Mouse (Mus musculus) limb, embryonic 12.5 days (tissue): Measurements from ENCODE around the gene Olfr1350. TPM values are rescaled to one million over a fixed set of nuclear protein-coding genes. Genes with fewer than 3 reads are reported as not detected.
"Not testable (repeated sequence)": the region's sequence is repeated elsewhere in the genome, so short reads cannot be mapped to it uniquely, and the experiment has no call there.

Source experiments
- ATAC-seq: fragments of 200-750 bp; cut with Nextera tagmentation; 2 replicates; pipeline ENCODE4 v1.8.0; 2017; ENCODE audit warnings: low read depth, moderate TSS enrichment; ENCODE audit not compliant: insufficient number of reproducible peaks, insufficient read depth, low FRiP score, low TSS enrichment
- H3K27ac ChIP-seq: fragments of 300-500 bp; sonication (generic); 2 replicates; pipeline ENCODE4 v1.5.1; 2016; ENCODE audit warnings: mild to moderate bottlenecking, moderate library complexity
- H3K27me3 ChIP-seq: fragments of 300-500 bp; sonication (generic); 2 replicates; pipeline ENCODE4 v1.6.1; 2016; ENCODE audit warnings: mild to moderate bottlenecking, moderate library complexity
- H3K36me3 ChIP-seq: fragments of 300-500 bp; sonication (generic); 2 replicates; pipeline ENCODE4 v1.6.1; 2016; ENCODE audit warnings: mild to moderate bottlenecking, moderate library complexity
- H3K4me1 ChIP-seq: fragments of 300-500 bp; sonication (generic); replicated peaks from 2 replicates; pipeline ENCODE4 v1.6.1; 2016
- H3K4me2 ChIP-seq: fragments of 300-500 bp; sonication (generic); 2 replicates; pipeline ENCODE4 v1.6.1; 2016; ENCODE audit warnings: mild to moderate bottlenecking, moderate library complexity
- H3K4me3 ChIP-seq: fragments of 300-500 bp; sonication (generic); replicated peaks from 2 replicates; pipeline ENCODE4 v1.5.1; 2016; ENCODE audit warnings: mild to moderate bottlenecking
- H3K9ac ChIP-seq: fragments of 300-500 bp; sonication (generic); replicated peaks from 2 replicates; pipeline ENCODE4 v1.6.1; 2016; ENCODE audit warnings: mild to moderate bottlenecking, moderate library complexity
- H3K9me3 ChIP-seq: fragments of 300-500 bp; sonication (generic); 2 replicates; pipeline ENCODE4 v1.6.1; 2016; ENCODE audit warnings: mild to moderate bottlenecking, moderate library complexity
- WGBS: fragments of 180-500 bp; shearing (Covaris S2); methylation state at CpG from one replicate; pipeline ENCODE4 v1.1.7; 2016; 5-methylcytosine and 5-hydroxymethylcytosine counted together
- polyA plus RNA-seq: library from polyadenylated mRNA; unstranded; fragments of >200 nt; fragmentation: Nextera tagmentation; extraction: Ambion mirVana; gene quantifications from 2 replicates; pipeline ENCODE4 v1.2.1, GENCODE M21; 2016

The Olfr1350 gene
- not detected in 2 replicates for polyA plus RNA-seq

GRCm38 (mm10) chr7:6564541-6564940, at the start of gene Olfr1350:
Gene Olfr1350, plus strand, starts transcription at chr7:6564841.
- Histone ChIP-seq H3K4me2 (no peak within 1 kb of the TSS), H3K4me3 (no peak within 1 kb of the TSS), H3K9ac (no peak within 1 kb of the TSS), H3K36me3 (no peaks in the 10 kb centered on the region), H3K27me3 (no peaks in the 10 kb centered on the region), H3K4me1 (no peaks in the 10 kb centered on the region), H3K9me3 (peaks cover 3% of the 10 kb centered on the region; the same call in 1 of the 2 replicates), H3K27ac (no peak within 1 kb of the TSS)
- ATAC-seq = no peak

- Histone ChIP-seq H3K4me1 (no peaks in the 10 kb centered on the region), H3K9me3 (peaks cover 20% of the 10 kb centered on the region), H3K4me3 (no peak overlapping the region), H3K4me2 (no peak overlapping the region), H3K27me3 (no peaks in the 10 kb centered on the region), H3K36me3 (no peaks in the 10 kb centered on the region), H3K9ac (no peak overlapping the region), H3K27ac (no peak overlapping the region)
- 32% methylated on average over 1 of the region's 1 CpGs for WGBS
- ATAC-seq = no peak
Observed at GRCm38 (mm10) chr7:6521666-6522065, 43.0 kb upstream of the Olfr1350 start.

GRCm38 (mm10) chr7:6522850-6523249, 41.8 kb upstream of the Olfr1350 start, which contains the start of gene Olfr1349:
Gene Olfr1349, minus strand, starts transcription at chr7:6522950.
- H3K27me3 ChIP-seq = no peaks in the 10 kb centered on the region
- no peak within 1 kb of the TSS for H3K4me3 ChIP-seq
- H3K4me1 ChIP-seq = no peaks in the 10 kb centered on the region
- H3K36me3 ChIP-seq = no peaks in the 10 kb centered on the region
- no peak within 1 kb of the TSS for H3K27ac ChIP-seq
- H3K9ac ChIP-seq = no peak within 1 kb of the TSS
- H3K9me3 ChIP-seq = peaks cover 17% of the 10 kb centered on the region; the same call in 1 of the 2 replicates
- WGBS = 87% methylated on average over 5 of the region's 5 CpGs
- ATAC-seq = no peak
- no peak within 1 kb of the TSS for H3K4me2 ChIP-seq

- Histone ChIP-seq H3K36me3 (no peaks in the 10 kb centered on the region), H3K9me3 (peaks cover 14% of the 10 kb centered on the region; the same call in 1 of the 2 replicates), H3K4me1 (no peaks in the 10 kb centered on the region), H3K4me3 (no peak overlapping the region), H3K27ac (no peak overlapping the region), H3K27me3 (no peaks in the 10 kb centered on the region), H3K4me2 (no peak overlapping the region), H3K9ac (no peak overlapping the region)
- 60% methylated on average over 3 of the region's 3 CpGs for WGBS
- no peak for ATAC-seq
Observed at GRCm38 (mm10) chr7:6525001-6525400, 39.6 kb upstream of the Olfr1350 start.

- Histone ChIP-seq H3K4me2 (no peak overlapping the region), H3K9me3 (peaks cover 10% of the 10 kb centered on the region; the same call in 1 of the 2 replicates), H3K4me3 (no peak overlapping the region), H3K4me1 (no peaks in the 10 kb centered on the region), H3K36me3 (no peaks in the 10 kb centered on the region), H3K27ac (no peak overlapping the region), H3K9ac (no peak overlapping the region), H3K27me3 (no peaks in the 10 kb centered on the region)
- WGBS = 65% methylated on average over 5 of the region's 5 CpGs
- ATAC-seq = no peak
Observed at GRCm38 (mm10) chr7:6526141-6526540, 38.5 kb upstream of the Olfr1350 start.

GRCm38 (mm10) chr7:6586096-6586759, 21.6 kb downstream of the Olfr1350 start:
- no peaks in the 10 kb centered on the region for H3K36me3 ChIP-seq
- H3K4me3 ChIP-seq = no peak overlapping the region
- H3K9me3 ChIP-seq = no peaks in the 10 kb centered on the region; the same call in 1 of the 2 replicates
- no peak overlapping the region for H3K27ac ChIP-seq
- no peaks in the 10 kb centered on the region for H3K27me3 ChIP-seq
- no peak for ATAC-seq
- H3K9ac ChIP-seq = no peak overlapping the region
- no peaks in the 10 kb centered on the region for H3K4me1 ChIP-seq
- H3K4me2 ChIP-seq = no peak overlapping the region
- WGBS = 47% methylated on average over 8 of the region's 8 CpGs

- not testable (repeated sequence) for H3K27me3 ChIP-seq, H3K9ac ChIP-seq, H3K9me3 ChIP-seq, H3K4me1 ChIP-seq, H3K36me3 ChIP-seq, H3K4me2 ChIP-seq, H3K27ac ChIP-seq, H3K4me3 ChIP-seq, ATAC-seq
- 88% methylated on average over 13 of the region's 13 CpGs for WGBS
Observed at GRCm38 (mm10) chr7:6588766-6589165, 24.1 kb downstream of the Olfr1350 start.

- Histone ChIP-seq H3K36me3 (no peaks in the 10 kb centered on the region), H3K9me3 (peaks cover 12% of the 10 kb centered on the region; the same call in 1 of the 2 replicates), H3K27me3 (no peaks in the 10 kb centered on the region), H3K4me2 (no peak overlapping the region), H3K4me1 (no peaks in the 10 kb centered on the region), H3K9ac (no peak overlapping the region), H3K27ac (no peak overlapping the region), H3K4me3 (no peak overlapping the region)
- 87% methylated on average over 9 of the region's 9 CpGs for WGBS
- no peak for ATAC-seq
Observed at GRCm38 (mm10) chr7:6603331-6603730, 38.7 kb downstream of the Olfr1350 start.

Other genes starting within 250 kb of the Olfr1350 start
- gene Zfp583, start 233.6 kb upstream of the Olfr1350 start, polyA plus RNA-seq = 8.2 and 8.8 TPM in 2 replicates
- gene Gm3854, start 221.1 kb upstream of the Olfr1350 start, polyA plus RNA-seq = 3.5 and 4.1 TPM in 2 replicates
- gene Zfp78, start 201.6 kb upstream of the Olfr1350 start, polyA plus RNA-seq = 1.8 and 2.1 TPM in 2 replicates
- 11.1 and 12.3 TPM in 2 replicates for gene Zfp28, start 181.5 kb upstream of the Olfr1350 start, polyA plus RNA-seq
- 0.26 and 0.35 TPM in 2 replicates for gene Smim17, start 166.1 kb upstream of the Olfr1350 start, polyA plus RNA-seq
- gene Gm20715, start 154.6 kb upstream of the Olfr1350 start, polyA plus RNA-seq = not detected in 2 replicates
- not detected in 2 replicates for gene Olfr1344, start 126.2 kb upstream of the Olfr1350 start, polyA plus RNA-seq
- gene Olfr1336, start 108.7 kb upstream of the Olfr1350 start, polyA plus RNA-seq = not detected in 2 replicates
- gene Olfr1346, start 97.7 kb upstream of the Olfr1350 start, polyA plus RNA-seq = not detected in 2 replicates
- gene Olfr5, start 77.9 kb upstream of the Olfr1350 start, polyA plus RNA-seq = not detected in 2 replicates
- not detected in 2 replicates for gene Olfr1347, start 65.1 kb upstream of the Olfr1350 start, polyA plus RNA-seq
- not detected in 2 replicates for gene Olfr1348, start 56.1 kb upstream of the Olfr1350 start, polyA plus RNA-seq
- not detected in 2 replicates for gene Olfr1349, start 41.9 kb upstream of the Olfr1350 start, polyA plus RNA-seq
- 2.8 and 3.8 TPM in 2 replicates for gene Zim1, start 131.6 kb downstream of the Olfr1350 start, polyA plus RNA-seq
- 217 and 263 TPM in 2 replicates for gene Peg3, start 165.6 kb downstream of the Olfr1350 start, polyA plus RNA-seq
- 15.4 and 15.8 TPM in 2 replicates for gene Usp29, start 165.7 kb downstream of the Olfr1350 start, polyA plus RNA-seq